Mouse (Mus musculus) stomach, embryonic 14.5 days (tissue): ENCODE results near the gene Cxcl14. TPM values are rescaled to one million over a fixed set of nuclear protein-coding genes. Genes with fewer than 3 reads are reported as not detected.

ENCODE experiments used
- ATAC-seq: fragments of 200-750 bp; cut with Nextera tagmentation; 2 replicates; pipeline ENCODE4 v1.8.0; 2017; ENCODE audit warnings: low read depth, moderate TSS enrichment; ENCODE audit not compliant: insufficient number of reproducible peaks, insufficient read depth, low FRiP score
- H3K27ac ChIP-seq: fragments of 300-500 bp; sonication (generic); 2 replicates; pipeline ENCODE4 v1.5.1; 2014; ENCODE audit warnings: mild to moderate bottlenecking, low read length, moderate library complexity, mixed read lengths
- H3K27me3 ChIP-seq: fragments of 300-500 bp; sonication (generic); 2 replicates; pipeline ENCODE4 v1.6.1; 2014; ENCODE audit warnings: low read length, control low read depth, mixed read lengths; ENCODE audit not compliant: control insufficient read depth, insufficient read depth
- H3K36me3 ChIP-seq: fragments of 300-500 bp; sonication (generic); 2 replicates; pipeline ENCODE4 v1.6.1; 2014; ENCODE audit warnings: mild to moderate bottlenecking, control low read depth, low read length, moderate library complexity, mixed read lengths; ENCODE audit not compliant: control insufficient read depth, insufficient read depth
- H3K4me1 ChIP-seq: fragments of 300-500 bp; sonication (generic); 2 replicates; pipeline ENCODE4 v1.6.1; 2014; ENCODE audit warnings: low read length, control low read depth, mixed read lengths; ENCODE audit not compliant: control insufficient read depth, insufficient read depth
- H3K4me2 ChIP-seq: fragments of 300-500 bp; sonication (generic); replicated peaks from 2 replicates; pipeline ENCODE4 v1.6.1; 2014; ENCODE audit warnings: low read depth, low read length, control low read depth
- H3K4me3 ChIP-seq: fragments of 300-500 bp; sonication (generic); 2 replicates; pipeline ENCODE4 v1.5.1; 2014; ENCODE audit warnings: low read depth, low read length, control low read depth
- H3K9ac ChIP-seq: fragments of 300-500 bp; sonication (generic); replicated peaks from 2 replicates; pipeline ENCODE4 v1.6.1; 2014; ENCODE audit warnings: low read depth, mild to moderate bottlenecking, control low read depth, low read length, moderate library complexity, mixed read lengths
- H3K9me3 ChIP-seq: fragments of 300-500 bp; sonication (generic); 2 replicates; pipeline ENCODE4 v1.6.1; 2016; ENCODE audit warnings: low read depth, low read length, control low read depth; ENCODE audit not compliant: control insufficient read depth
- WGBS: fragments of 180-500 bp; shearing (Covaris S2); extraction: QIAGEN DNeasy Blood & Tissue Kit; methylation state at CpG from one replicate; pipeline ENCODE4 v1.1.7; 2014; 5-methylcytosine and 5-hydroxymethylcytosine counted together
- polyA plus RNA-seq: library from polyadenylated mRNA; unstranded; fragments of >200 nt; fragmentation: Nextera tagmentation; extraction: Ambion mirVana; gene quantifications from 2 replicates; pipeline ENCODE4 v1.2.1, GENCODE M21; 2014

Cxcl14 gene
- polyA plus RNA-seq, 1 experiment from 2014 or later, result 17.3 TPM

- no peak for ATAC-seq
- Histone ChIP-seq H3K4me1 (no peaks in the 10 kb centered on the region), H3K27ac (no peak overlapping the region), H3K4me2 (no peak overlapping the region), H3K9me3 (no peaks in the 10 kb centered on the region), H3K36me3 (no peaks in the 10 kb centered on the region), H3K4me3 (no peak overlapping the region), H3K27me3 (no peaks in the 10 kb centered on the region), H3K9ac (no peak overlapping the region)
- 85% methylated on average over 6 of the region's 6 CpGs for WGBS
These were observed 36.0 kb upstream of the Cxcl14 start for GRCm38 (mm10) chr13:56332356-56332755.

- no peaks in the 10 kb centered on the region for H3K9me3 ChIP-seq
- H3K4me1 ChIP-seq, result no peaks in the 10 kb centered on the region
- no peak overlapping the region for H3K4me3 ChIP-seq
- H3K27me3 ChIP-seq, result no peaks in the 10 kb centered on the region
- H3K9ac ChIP-seq, result no peak overlapping the region
- no peak overlapping the region for H3K4me2 ChIP-seq
- ATAC-seq, result no peak
- no peak overlapping the region for H3K27ac ChIP-seq
- no peaks in the 10 kb centered on the region for H3K36me3 ChIP-seq
- 50% methylated on average over 10 of the region's 10 CpGs for WGBS
These were observed 34.5 kb upstream of the Cxcl14 start for GRCm38 (mm10) chr13:56330603-56331455.

DNA sequence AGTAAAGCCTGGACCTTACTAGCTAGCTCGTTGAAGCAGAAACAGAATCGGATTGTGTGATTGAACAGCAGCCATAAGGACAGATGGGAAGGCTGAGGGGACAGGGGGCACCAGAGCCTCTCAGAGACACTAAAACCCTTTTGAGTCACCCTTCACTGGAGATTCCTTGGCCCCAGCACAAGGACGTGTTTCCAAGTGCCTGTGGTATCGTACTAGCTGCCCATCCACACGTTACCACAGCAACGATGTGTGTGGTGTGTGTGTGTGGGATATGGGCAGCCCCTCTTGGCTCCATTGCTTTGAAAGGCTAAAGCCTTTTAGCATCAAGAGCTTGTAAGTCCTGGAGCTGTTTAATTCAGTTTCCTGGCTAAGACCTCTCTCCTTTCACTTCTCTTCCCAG is 33.4 kb upstream of the Cxcl14 start:
- Histone ChIP-seq H3K4me1 (no peaks in the 10 kb centered on the region), H3K27ac (no peak overlapping the region), H3K4me2 (no peak overlapping the region), H3K27me3 (no peaks in the 10 kb centered on the region), H3K9ac (no peak overlapping the region), H3K4me3 (no peak overlapping the region), H3K9me3 (no peaks in the 10 kb centered on the region), H3K36me3 (no peaks in the 10 kb centered on the region)
- WGBS, result 77% methylated on average over 6 of the region's 6 CpGs
- ATAC-seq, result no peak

DNA sequence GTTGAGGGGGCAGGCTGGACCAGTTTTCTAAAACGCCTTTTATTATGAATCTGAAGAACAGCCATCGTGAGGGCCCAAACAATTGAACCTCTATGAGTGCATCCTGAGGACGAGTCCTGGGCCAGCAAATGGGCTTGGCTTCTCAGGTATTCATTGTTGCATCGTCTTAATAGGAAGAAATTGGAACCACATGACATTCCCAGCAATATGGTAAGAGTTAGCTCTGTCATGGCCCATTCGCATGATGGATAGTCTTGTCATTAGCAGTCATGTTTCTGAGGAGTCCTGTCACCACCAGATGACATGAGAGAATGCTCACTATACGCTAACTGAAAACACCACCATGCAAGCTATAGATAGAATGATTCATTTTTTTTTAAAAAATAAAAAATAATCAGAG is 32.8 kb upstream of the Cxcl14 start:
- Histone ChIP-seq H3K27ac (no peak overlapping the region), H3K27me3 (no peaks in the 10 kb centered on the region), H3K4me3 (no peak overlapping the region), H3K4me2 (no peak overlapping the region), H3K36me3 (no peaks in the 10 kb centered on the region), H3K9ac (no peak overlapping the region), H3K4me1 (no peaks in the 10 kb centered on the region), H3K9me3 (no peaks in the 10 kb centered on the region)
- WGBS, result 80% methylated on average over 6 of the region's 6 CpGs
- no peak for ATAC-seq

DNA sequence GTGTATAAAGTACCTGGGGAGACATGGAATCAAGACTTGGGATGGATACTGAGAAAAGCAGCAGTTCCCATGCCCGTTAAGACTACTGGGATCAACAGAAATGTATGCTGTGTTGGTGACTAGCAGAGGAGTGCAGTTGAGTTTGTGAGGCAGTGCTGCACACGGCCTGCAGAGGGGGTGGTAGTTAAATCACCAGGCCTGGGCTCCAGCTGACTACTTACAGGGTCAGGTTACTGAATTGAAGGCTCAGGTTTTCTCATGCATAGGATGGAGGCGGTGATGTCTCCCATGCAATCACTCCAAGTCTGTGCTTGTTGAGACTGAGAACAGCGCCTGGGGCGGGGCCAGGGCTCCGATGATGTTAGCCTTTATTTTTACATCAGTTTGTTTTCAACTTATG is 31.4 kb upstream of the Cxcl14 start:
- Histone ChIP-seq H3K9me3 (no peaks in the 10 kb centered on the region), H3K9ac (no peak overlapping the region), H3K4me1 (no peaks in the 10 kb centered on the region), H3K4me3 (no peak overlapping the region), H3K36me3 (no peaks in the 10 kb centered on the region), H3K27ac (no peak overlapping the region), H3K4me2 (no peak overlapping the region), H3K27me3 (no peaks in the 10 kb centered on the region)
- WGBS, result 22% methylated on average over 6 of the region's 6 CpGs
- ATAC-seq, result no peak

- no peak overlapping the region for H3K27ac ChIP-seq
- H3K4me3 ChIP-seq, result no peak overlapping the region
- H3K27me3 ChIP-seq, result no peaks in the 10 kb centered on the region
- WGBS, result 76% methylated on average over 7 of the region's 7 CpGs
- H3K36me3 ChIP-seq, result no peaks in the 10 kb centered on the region
- ATAC-seq, result no peak
- H3K9ac ChIP-seq, result no peak overlapping the region
- no peak overlapping the region for H3K4me2 ChIP-seq
- H3K4me1 ChIP-seq, result no peaks in the 10 kb centered on the region
- no peaks in the 10 kb centered on the region for H3K9me3 ChIP-seq
These were observed 25.3 kb upstream of the Cxcl14 start for GRCm38 (mm10) chr13:56321635-56322034.

- 71% methylated on average over 4 of the region's 4 CpGs for WGBS
These were observed 20.6 kb upstream of the Cxcl14 start for GRCm38 (mm10) chr13:56316930-56317329.

GRCm38 (mm10) chr13:56315201-56315600 is 18.9 kb upstream of the Cxcl14 start:
- no peak for ATAC-seq
- Histone ChIP-seq H3K9ac (no peak overlapping the region), H3K4me3 (no peak overlapping the region), H3K9me3 (peaks cover 5% of the 10 kb centered on the region; the same call in 1 of the 2 replicates), H3K36me3 (no peaks in the 10 kb centered on the region), H3K27me3 (no peaks in the 10 kb centered on the region), H3K27ac (no peak overlapping the region), H3K4me2 (no peak overlapping the region), H3K4me1 (no peaks in the 10 kb centered on the region)
- WGBS, result 36% methylated on average over 3 of the region's 3 CpGs

More at GRCm38 (mm10) chr13:56316930-56317329, 20.6 kb upstream of the Cxcl14 start:
- H3K36me3 ChIP-seq, result no peaks in the 10 kb centered on the region
- H3K4me3 ChIP-seq, result no peak overlapping the region
- no peaks in the 10 kb centered on the region for H3K4me1 ChIP-seq
- no peaks in the 10 kb centered on the region for H3K27me3 ChIP-seq
- no peak overlapping the region for H3K9ac ChIP-seq
- no peak overlapping the region for H3K4me2 ChIP-seq
- no peaks in the 10 kb centered on the region for H3K9me3 ChIP-seq
- no peak for ATAC-seq
- no peak overlapping the region for H3K27ac ChIP-seq

DNA sequence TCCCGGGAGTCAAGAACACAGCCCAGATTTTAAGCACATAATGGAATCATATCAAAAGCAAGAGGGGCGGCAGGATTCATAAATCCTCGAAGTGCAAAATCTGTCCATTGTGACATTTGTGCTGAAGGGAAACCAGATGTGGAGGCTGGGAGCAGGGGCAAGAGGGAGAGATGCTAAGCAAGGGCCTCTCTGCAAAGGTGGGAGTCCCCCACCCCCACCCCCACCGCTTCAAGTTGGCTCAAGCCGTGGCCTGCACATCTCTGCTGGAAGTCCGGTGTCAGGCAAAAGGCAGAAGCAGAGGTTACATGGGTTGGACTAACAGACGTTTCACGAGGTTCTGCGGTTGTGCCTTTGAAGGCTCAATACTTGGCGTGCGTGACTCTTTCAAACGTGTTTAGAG is 8.7 kb upstream of the Cxcl14 start:
- 56% methylated on average over 12 of the region's 12 CpGs for WGBS
- Histone ChIP-seq H3K4me3 (no peak overlapping the region), H3K9me3 (peaks cover under 1% of the 10 kb centered on the region; the same call in 1 of the 2 replicates), H3K4me1 (no peaks in the 10 kb centered on the region), H3K4me2 (no peak overlapping the region), H3K27me3 (no peaks in the 10 kb centered on the region), H3K36me3 (no peaks in the 10 kb centered on the region), H3K27ac (no peak overlapping the region), H3K9ac (no peak overlapping the region)
- ATAC-seq, result no peak
